Mouse (Mus musculus) intestine, postnatal 0 days (tissue): Measurements from ENCODE around the gene Lamtor4. TPM values are rescaled to one million over a fixed set of nuclear protein-coding genes. Genes with fewer than 3 reads are reported as not detected.
A peak's percentile ranks its signal among the peaks of the same experiment; 100 is the strongest.
"Not testable (repeated sequence)": the region's sequence is repeated elsewhere in the genome, so short reads cannot be mapped to it uniquely, and the experiment has no call there.

Experiments used
- ATAC-seq: fragments of 200-750 bp; cut with Nextera tagmentation; 2 replicates; pipeline ENCODE4 v1.8.0; 2017; ENCODE audit warnings: mild to moderate bottlenecking, moderate TSS enrichment, moderate library complexity
- H3K27ac ChIP-seq: fragments of 300-500 bp; sonication (generic); 2 replicates; pipeline ENCODE4 v1.5.1; 2014; ENCODE audit warnings: mild to moderate bottlenecking, low read depth, low read length, moderate library complexity
- H3K27me3 ChIP-seq: fragments of 300-500 bp; sonication (generic); replicated peaks from 2 replicates; pipeline ENCODE4 v1.6.1; 2014; ENCODE audit warnings: low read length, mixed read lengths; ENCODE audit not compliant: control insufficient read depth, insufficient read depth
- H3K36me3 ChIP-seq: fragments of 300-500 bp; sonication (generic); 2 replicates; pipeline ENCODE4 v1.6.1; 2014; ENCODE audit warnings: mild to moderate bottlenecking, moderate library complexity; ENCODE audit not compliant: control insufficient read depth, insufficient read depth
- H3K4me1 ChIP-seq: fragments of 300-500 bp; sonication (generic); replicated peaks from 2 replicates; pipeline ENCODE4 v1.6.1; 2014; ENCODE audit warnings: antibody characterized with exemption, low read length, mixed read lengths; ENCODE audit not compliant: control insufficient read depth, insufficient read depth
- H3K4me2 ChIP-seq: fragments of 300-500 bp; sonication (generic); replicated peaks from 2 replicates; pipeline ENCODE4 v1.6.1; 2014; ENCODE audit warnings: low read depth, mild to moderate bottlenecking, moderate library complexity
- H3K4me3 ChIP-seq: fragments of 300-500 bp; sonication (generic); 2 replicates; pipeline ENCODE4 v1.5.1; 2014; ENCODE audit warnings: low read depth, low read length
- H3K9ac ChIP-seq: fragments of 300-500 bp; sonication (generic); 2 replicates; pipeline ENCODE4 v1.6.1; 2014; ENCODE audit warnings: mild to moderate bottlenecking, low read depth, low read length
- H3K9me3 ChIP-seq: fragments of 300-500 bp; sonication (generic); 2 replicates; pipeline ENCODE4 v1.6.1; 2016; ENCODE audit warnings: mixed run types; ENCODE audit not compliant: control insufficient read depth
- CTCF ChIP-seq: sonication (generic); IDR thresholded peaks from 2 replicates; pipeline ENCODE4 v1.5.1; 2016; ENCODE audit warnings: low read depth, mild to moderate bottlenecking, control low read depth, antibody characterized with exemption, moderate library complexity
- WGBS: fragments of 180-500 bp; shearing (Covaris S2); extraction: QIAGEN DNeasy Blood & Tissue Kit; methylation state at CpG from one replicate; pipeline ENCODE4 v1.1.7; 2014; 5-methylcytosine and 5-hydroxymethylcytosine counted together
- polyA plus RNA-seq: library from polyadenylated mRNA; unstranded; fragments of >200 nt; fragmentation: Nextera tagmentation; extraction: Ambion mirVana; gene quantifications from 2 replicates; pipeline ENCODE4 v1.2.1, GENCODE M21; 2015

Gene Lamtor4
- polyA plus RNA-seq = 124 and 135 TPM in 2 replicates

DNA sequence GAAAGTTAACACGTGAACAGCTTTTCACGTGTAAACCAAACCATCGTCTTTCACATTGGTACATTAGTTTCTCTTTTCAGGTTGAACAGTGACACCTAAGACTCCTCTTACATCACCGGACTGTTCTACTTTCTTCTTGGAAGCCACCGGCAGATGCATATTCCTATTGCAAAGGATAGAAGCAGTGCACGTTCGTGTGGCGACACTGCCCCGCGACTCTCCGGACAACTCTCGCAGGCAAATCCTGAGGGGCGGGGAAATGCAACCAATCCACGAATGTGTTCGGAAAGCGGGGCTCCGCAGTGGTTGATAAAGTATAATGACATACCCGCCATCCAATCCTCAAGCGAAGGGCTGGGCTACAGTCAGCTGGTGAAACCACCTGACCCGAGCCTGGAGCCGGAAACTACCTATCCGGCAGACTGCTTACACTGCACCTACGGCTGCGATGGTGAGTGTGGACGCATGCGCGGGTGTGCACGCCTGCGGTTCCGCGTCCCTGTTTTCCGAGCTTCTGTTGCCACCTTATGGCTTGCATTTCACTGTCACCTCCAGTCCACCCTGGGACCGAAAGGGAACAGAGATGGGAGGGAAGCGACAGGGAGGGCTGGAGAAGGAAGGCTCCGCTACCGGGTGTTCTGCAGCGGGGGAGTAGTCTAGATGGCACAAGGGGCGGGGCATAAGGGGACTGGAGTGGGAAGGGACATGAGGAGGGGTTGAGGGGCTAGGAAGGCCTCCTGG lies at the start of gene Lamtor4:
Lamtor4 (plus strand) TSS at position 130 of the 741 bp plus-strand sequence.
- peak; percentile 43 for TF ChIP-seq CTCF
- under 1% methylated on average over 38 of the region's 38 CpGs for WGBS
- Histone ChIP-seq H3K27ac (peak within 1 kb of the TSS; percentile 54), H3K4me2 (peak within 1 kb of the TSS; percentile 89), H3K9ac (peak within 1 kb of the TSS; percentile 66), H3K9me3 (no peaks in the 10 kb centered on the region), H3K36me3 (peaks cover 16% of the 10 kb centered on the region), H3K4me3 (peak within 1 kb of the TSS; percentile 61), H3K4me1 (0 out of 2 replicates have a peak, but pooled peaks cover 5% of the 10 kb centered on the region), H3K27me3 (no peaks in the 10 kb centered on the region)
- ATAC-seq = peak; percentile 100

DNA sequence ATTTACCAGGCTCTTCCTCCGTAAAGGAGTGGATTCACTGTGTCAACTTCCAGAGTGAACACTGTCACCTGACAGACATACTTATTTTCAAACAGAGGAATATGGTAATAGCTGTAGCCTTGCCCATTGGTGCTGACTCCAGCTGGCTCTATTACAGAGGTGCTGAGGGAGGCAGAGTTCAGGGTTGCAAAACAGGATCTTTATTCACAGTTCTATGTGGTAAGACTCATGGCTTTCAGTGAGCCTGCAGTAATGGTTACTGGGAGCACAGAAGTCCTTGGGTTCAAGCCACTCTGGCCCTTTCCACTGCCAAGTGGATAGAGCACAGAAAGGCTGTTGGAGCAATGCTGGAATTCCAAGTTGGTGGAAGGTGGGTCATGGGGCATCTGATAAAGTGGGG lies 48.0 kb upstream of the Lamtor4 start:
- Histone ChIP-seq H3K4me2 (no peak overlapping the region), H3K27me3 (no peaks in the 10 kb centered on the region), H3K4me1 (no peaks in the 10 kb centered on the region), H3K36me3 (no peaks in the 10 kb centered on the region), H3K9ac (no peak overlapping the region), H3K9me3 (no peaks in the 10 kb centered on the region), H3K27ac (no peak overlapping the region), H3K4me3 (no peak overlapping the region)
- no peak for TF ChIP-seq CTCF
- 52% methylated on average over 1 of the region's 1 CpGs for WGBS
- ATAC-seq = no peak

DNA sequence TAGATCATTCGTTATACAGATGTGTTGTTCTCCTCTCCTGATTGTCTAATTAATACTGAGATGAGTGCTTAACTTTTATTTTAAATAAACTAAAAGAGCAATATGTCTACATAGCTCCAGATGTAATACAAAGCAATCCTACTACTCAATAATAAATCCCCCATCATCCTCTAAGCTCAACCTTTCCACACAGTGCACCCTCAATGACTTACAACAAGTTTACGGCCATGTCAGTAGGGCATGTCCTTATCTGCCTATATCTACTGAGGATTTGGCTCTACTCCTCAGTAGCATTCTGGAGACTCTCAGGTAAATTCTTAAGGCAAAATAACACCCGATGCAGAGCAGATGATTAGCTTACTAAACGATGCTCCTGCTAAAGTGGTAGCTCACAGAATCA lies 47.4 kb upstream of the Lamtor4 start:
- Histone ChIP-seq H3K9ac (no peak overlapping the region), H3K4me2 (no peak overlapping the region), H3K27me3 (no peaks in the 10 kb centered on the region), H3K9me3 (no peaks in the 10 kb centered on the region), H3K36me3 (no peaks in the 10 kb centered on the region), H3K4me3 (no peak overlapping the region), H3K4me1 (no peaks in the 10 kb centered on the region), H3K27ac (no peak overlapping the region)
- 79% methylated on average over 4 of the region's 4 CpGs for WGBS
- TF ChIP-seq CTCF = no peak
- ATAC-seq = no peak

DNA sequence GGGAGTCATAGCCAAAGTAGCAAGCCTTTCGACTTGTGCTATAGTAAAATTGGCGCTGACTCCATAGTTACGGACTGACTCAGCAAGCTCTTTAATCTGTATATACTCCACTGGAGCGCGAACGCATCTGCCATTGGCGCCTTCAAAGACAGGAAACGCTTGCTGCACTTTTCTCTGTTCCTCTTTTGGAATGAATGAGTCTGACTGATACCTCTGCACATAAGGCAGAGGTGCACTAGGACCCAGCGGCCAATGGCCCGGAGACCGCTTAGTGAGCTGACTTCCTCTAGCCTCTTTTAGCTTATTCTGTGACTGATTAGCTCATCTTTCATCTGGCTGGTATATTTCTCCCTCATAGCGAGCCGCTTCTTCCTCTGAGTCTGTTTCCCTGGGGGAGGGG lies 38.6 kb upstream of the Lamtor4 start:
- not testable (repeated sequence) for H3K4me3 ChIP-seq, H3K9me3 ChIP-seq, H3K9ac ChIP-seq, H3K4me2 ChIP-seq, H3K4me1 ChIP-seq, H3K27ac ChIP-seq, H3K27me3 ChIP-seq, H3K36me3 ChIP-seq, ATAC-seq
- 95% methylated on average over 13 of the region's 13 CpGs for WGBS

DNA sequence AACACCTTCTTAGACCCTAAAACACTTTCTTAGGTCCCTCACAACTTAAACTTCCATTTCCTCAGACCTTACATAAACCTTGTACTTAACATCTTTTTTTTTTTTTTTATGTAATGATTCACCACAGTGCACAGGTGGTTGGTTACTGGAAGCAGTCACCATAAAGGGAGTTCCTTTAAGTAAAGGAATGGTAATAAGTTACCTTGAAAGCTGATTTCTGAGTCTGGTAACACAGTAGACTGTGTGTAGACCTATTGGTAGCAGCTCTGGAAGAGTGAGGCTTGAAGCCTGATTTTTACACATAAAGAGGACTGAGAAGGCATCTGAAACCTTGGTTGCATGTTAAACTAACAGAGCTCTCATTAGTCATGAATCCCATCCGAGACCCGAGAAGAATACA lies 35.4 kb upstream of the Lamtor4 start:
- WGBS = 56% methylated on average over 2 of the region's 2 CpGs
- Histone ChIP-seq H3K9ac (no peak overlapping the region), H3K27ac (no peak overlapping the region), H3K9me3 (0 out of 2 replicates have a peak, but pooled peaks cover 5% of the 10 kb centered on the region), H3K36me3 (no peaks in the 10 kb centered on the region), H3K4me3 (no peak overlapping the region), H3K4me1 (no peaks in the 10 kb centered on the region), H3K27me3 (no peaks in the 10 kb centered on the region), H3K4me2 (no peak overlapping the region)
- no peak for TF ChIP-seq CTCF
- ATAC-seq = no peak

DNA sequence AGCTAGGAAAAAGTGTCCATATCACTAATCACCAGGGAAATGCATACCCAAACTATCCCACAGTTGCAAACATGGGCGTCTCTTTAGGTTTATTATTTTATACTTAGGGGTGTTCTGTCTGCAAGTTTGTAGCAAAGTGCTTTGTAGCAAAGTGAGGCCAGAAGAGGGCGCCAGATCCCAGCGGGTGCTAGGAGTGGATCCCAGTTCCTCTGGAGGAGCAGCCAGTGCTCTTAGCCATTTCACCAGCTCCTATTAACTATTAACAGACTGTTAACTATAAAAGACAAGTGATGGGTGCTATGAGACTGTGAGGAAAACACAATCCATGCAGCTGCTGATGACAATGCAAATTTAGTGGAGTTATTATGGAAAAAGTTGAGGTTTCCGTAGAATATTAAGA lies 33.2 kb upstream of the Lamtor4 start:
- no peak overlapping the region for H3K4me2 ChIP-seq
- TF ChIP-seq CTCF = peak; percentile 93
- peak; percentile 38; the same call in 1 of the 2 replicates for ATAC-seq
- no peaks in the 10 kb centered on the region for H3K9me3 ChIP-seq
- no peak overlapping the region for H3K9ac ChIP-seq
- no peak overlapping the region for H3K4me3 ChIP-seq
- WGBS = 19% methylated on average over 4 of the region's 4 CpGs
- H3K27me3 ChIP-seq = no peaks in the 10 kb centered on the region
- H3K36me3 ChIP-seq = no peaks in the 10 kb centered on the region
- no peaks in the 10 kb centered on the region for H3K4me1 ChIP-seq
- H3K27ac ChIP-seq = no peak overlapping the region

DNA sequence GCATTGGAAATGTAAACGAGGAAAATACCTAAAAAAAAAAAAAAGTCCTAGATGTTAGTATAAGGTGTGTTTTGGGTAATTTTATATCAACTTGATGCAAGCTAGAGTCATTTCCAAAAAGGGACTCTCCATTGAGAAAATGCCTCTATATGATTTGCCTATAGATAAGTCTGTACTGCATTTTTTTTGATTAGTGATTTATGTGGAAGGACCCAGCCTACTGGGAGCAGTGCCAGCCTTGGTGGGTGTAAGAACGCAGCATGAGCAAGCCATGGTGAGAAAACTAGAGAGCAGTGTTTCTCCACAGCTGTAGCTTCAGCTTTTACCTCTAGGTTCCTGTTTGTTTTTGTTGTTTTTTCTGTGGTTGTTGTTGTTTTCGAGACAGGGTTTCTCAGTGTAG lies 32.0 kb upstream of the Lamtor4 start:
- H3K4me3 ChIP-seq = no peak overlapping the region
- no peaks in the 10 kb centered on the region for H3K36me3 ChIP-seq
- 48% methylated on average over 3 of the region's 3 CpGs for WGBS
- no peaks in the 10 kb centered on the region for H3K27me3 ChIP-seq
- ATAC-seq = no peak
- no peaks in the 10 kb centered on the region for H3K9me3 ChIP-seq
- H3K4me2 ChIP-seq = no peak overlapping the region
- H3K27ac ChIP-seq = no peak overlapping the region
- H3K4me1 ChIP-seq = no peaks in the 10 kb centered on the region
- no peak overlapping the region for H3K9ac ChIP-seq
- TF ChIP-seq CTCF = no peak
